Mouse (Mus musculus) olfactory bulb, adult 2 months (tissue): ENCODE results near the gene Olfr462. TPM values are rescaled to one million over a fixed set of nuclear protein-coding genes. Genes with fewer than 3 reads are reported as not detected.

Experiments
- H3K27ac ChIP-seq: fragments of 200-500 bp; 2 replicates; pipeline ENCODE4 v1.5.1; 2012; ENCODE audit warnings: low read depth, low read length; ENCODE audit not compliant: insufficient read depth
- H3K4me1 ChIP-seq: fragments of 200-500 bp; 2 replicates; pipeline ENCODE4 v1.6.1; 2012; ENCODE audit warnings: low read length; ENCODE audit not compliant: control insufficient read depth, insufficient read depth
- H3K4me3 ChIP-seq: fragments of 200-500 bp; 2 replicates; pipeline ENCODE4 v1.5.1; 2012; ENCODE audit warnings: mild to moderate bottlenecking, low read depth, low read length, moderate library complexity; ENCODE audit not compliant: insufficient read depth
- CTCF ChIP-seq: fragments of 200-500 bp; IDR thresholded peaks from 2 replicates; pipeline ENCODE4 v1.5.1; 2012; ENCODE audit warnings: low read depth, mild to moderate bottlenecking, low read length, moderate library complexity; ENCODE audit not compliant: insufficient read depth
- POLR2A ChIP-seq: fragments of 200-500 bp; IDR thresholded peaks from 2 replicates; pipeline ENCODE4 v1.6.1; 2012; ENCODE audit warnings: mild to moderate bottlenecking, low read depth, low read length, moderate library complexity; ENCODE audit not compliant: insufficient read depth
- WGBS: fragments of 180-500 bp; shearing (Covaris S2); methylation state at CpG from one replicate; pipeline ENCODE4 v1.1.7; 2018; 5-methylcytosine and 5-hydroxymethylcytosine counted together
- polyA plus RNA-seq: library from polyadenylated mRNA; stranded (reverse); fragments of >200 nt; gene quantifications from 2 replicates; pipeline ENCODE4 v1.2.4, GENCODE M21; 2012; ENCODE audit warnings: low replicate concordance; ENCODE audit not compliant: missing spikeins, insufficient read depth, insufficient read length

Olfr462 gene
- polyA plus RNA-seq, 1 experiment, result not detected

DNA sequence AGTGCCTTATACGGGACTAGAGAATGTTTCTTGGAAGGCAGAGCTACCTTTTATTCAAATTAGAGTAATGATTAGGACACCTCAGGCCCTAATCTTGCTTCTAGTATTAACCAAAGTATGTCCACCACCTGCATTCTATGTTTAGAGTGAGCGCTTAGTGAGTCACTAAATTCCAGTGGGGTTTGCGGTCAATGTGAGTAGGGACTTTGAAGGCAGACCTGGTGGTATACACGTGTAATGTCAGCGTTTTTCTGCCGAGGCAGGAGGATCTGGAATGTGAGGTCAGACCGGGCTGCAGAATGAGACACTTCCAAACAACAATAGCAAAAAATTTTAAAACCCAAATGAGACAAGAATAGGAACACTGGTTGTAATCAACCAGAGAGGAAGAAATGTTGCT, 37.5 kb downstream of the Olfr462 start:
- WGBS, result 85% methylated on average over 7 of the region's 7 CpGs
- Histone ChIP-seq H3K4me3 (no peak overlapping the region), H3K4me1 (peaks cover 6% of the 10 kb centered on the region; the same call in 1 of the 2 replicates), H3K27ac (no peak overlapping the region)
- TF ChIP-seq POLR2A (no peak), CTCF (no peak)

DNA sequence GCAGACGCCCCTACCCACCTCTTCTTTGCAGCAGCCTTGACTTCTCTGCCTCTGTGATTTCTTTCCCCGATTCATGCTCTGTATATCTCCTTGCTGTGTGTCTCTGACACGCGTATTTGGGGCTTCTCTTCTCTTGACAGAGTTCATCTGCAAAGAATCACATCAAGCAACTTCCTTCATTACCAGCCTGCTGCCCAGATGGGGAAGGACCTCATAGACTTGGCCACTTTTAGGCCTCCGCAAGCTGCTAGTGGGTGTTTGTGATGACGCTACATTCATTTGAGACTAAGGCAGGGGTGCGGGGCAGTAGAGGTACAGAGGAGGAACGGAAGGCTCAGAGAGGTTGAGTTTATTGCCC, 38.5 kb downstream of the Olfr462 start:
- Histone ChIP-seq H3K4me3 (peak overlapping the region; percentile 60), H3K4me1 (peaks cover 6% of the 10 kb centered on the region; the same call in 1 of the 2 replicates), H3K27ac (peak overlapping the region; percentile 47)
- 17% methylated on average over 8 of the region's 8 CpGs for WGBS
- TF ChIP-seq CTCF (no peak), POLR2A (no peak)

DNA sequence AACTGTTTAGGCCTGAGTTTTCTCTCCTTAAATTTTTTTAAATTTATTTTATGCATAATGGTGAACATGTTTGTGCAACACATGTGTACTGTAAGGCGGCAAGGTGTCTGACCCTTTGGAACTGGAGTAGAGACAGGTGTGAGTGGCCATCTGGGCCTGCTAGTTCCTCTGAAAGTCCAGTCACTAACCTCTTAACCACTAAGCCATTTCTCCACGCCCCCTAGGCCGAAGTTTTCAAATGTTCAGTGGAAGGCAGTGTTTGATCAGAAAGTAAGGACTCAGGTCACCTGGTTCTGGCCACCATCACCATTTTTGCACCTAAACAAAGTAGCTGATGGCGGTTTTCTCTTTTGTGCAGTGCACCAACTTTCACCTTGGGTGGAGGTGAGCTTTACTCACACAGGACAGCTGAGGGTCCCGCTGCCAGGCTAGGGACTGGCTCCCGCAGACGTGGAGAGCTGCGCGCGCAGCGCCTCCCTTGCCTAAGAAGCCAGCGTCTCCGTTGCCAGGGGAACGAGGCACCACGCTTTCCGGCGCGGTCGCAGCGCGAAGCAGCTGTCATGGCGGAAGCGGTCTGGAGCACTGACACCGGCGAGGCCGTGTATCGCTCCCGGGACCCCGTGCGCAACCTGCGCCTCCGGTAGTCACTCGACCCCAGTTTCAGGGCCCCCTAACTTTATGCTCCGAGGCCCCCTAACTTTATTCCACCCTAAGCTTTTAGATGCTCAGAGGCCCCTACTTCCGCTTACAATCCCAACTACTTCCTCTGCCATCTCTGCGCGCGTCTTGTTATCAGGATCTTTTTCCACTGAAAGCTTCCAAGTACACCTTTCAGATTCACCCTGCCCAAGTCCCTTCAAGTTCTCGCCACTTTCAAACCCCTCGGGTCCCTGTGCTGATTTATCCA, 39.1 kb downstream of the Olfr462 start, which contains the start of gene Mks1:
Gene Mks1 (plus strand): TSS at position 526 of the 907 bp plus-strand sequence.
- no peak for TF ChIP-seq CTCF
- TF ChIP-seq POLR2A, result peak; percentile 84
- peak within 1 kb of the TSS; percentile 60 for H3K4me3 ChIP-seq
- H3K4me1 ChIP-seq, result peaks cover 6% of the 10 kb centered on the region; the same call in 1 of the 2 replicates
- H3K27ac ChIP-seq, result peak within 1 kb of the TSS; percentile 47
- 3% methylated on average over 40 of the region's 40 CpGs for WGBS

DNA sequence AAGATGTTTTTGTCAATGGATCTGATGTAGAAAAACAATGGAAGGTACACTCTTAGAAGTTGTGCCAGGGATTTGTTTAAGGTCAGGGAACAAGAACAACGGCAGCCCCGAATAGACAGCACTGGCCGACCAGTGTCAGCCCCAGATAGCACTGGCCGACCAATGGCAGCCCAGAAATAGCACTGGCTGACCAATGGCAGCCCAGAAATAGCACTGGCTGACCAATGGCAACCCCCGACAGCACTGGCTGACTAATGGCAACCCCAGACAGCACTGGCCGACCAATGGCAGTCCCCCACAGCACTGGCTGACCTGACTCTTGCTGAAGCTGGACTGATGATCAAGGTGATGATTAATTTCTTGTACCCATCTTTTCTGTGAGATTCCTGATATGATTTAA, 44.2 kb downstream of the Olfr462 start:
- WGBS, result 57% methylated on average over 6 of the region's 6 CpGs
- peaks cover 3% of the 10 kb centered on the region; the same call in 1 of the 2 replicates for H3K4me1 ChIP-seq
- no peak overlapping the region for H3K4me3 ChIP-seq
- TF ChIP-seq POLR2A, result no peak
- no peak for TF ChIP-seq CTCF
- H3K27ac ChIP-seq, result no peak overlapping the region

GRCm38 (mm10) chr11:87846968-87847600, 45.0 kb downstream of the Olfr462 start:
- WGBS, result 88% methylated on average over 12 of the region's 12 CpGs
- Histone ChIP-seq H3K4me1 (no peaks in the 10 kb centered on the region), H3K4me3 (no peak overlapping the region), H3K27ac (no peak overlapping the region)
- no peak for TF ChIP-seq CTCF
- TF ChIP-seq POLR2A, result no peak

DNA sequence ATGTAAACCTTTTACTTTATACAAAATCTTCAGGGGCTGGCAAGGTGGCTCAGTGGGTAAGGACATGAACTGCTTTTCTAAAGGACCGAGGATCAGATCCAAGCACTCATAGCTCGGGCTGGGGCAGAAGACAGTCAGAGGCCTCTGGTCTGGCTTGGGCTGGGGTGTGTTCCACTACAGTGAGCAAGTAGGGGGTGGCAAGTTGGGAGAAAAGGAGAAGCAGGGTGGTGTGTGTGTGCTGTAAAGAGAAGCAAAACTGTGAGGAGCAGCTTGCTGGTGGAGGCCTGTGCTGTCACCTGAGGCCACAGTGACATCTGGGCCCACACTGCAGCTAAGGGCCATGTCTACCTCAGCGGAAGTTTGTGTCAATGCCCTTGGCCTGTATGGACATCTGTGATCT, 50.6 kb downstream of the Olfr462 start:
- no peak for TF ChIP-seq POLR2A
- no peak for TF ChIP-seq CTCF
- Histone ChIP-seq H3K4me3 (no peak overlapping the region), H3K4me1 (no peaks in the 10 kb centered on the region), H3K27ac (no peak overlapping the region)
- WGBS, result 89% methylated on average over 3 of the region's 3 CpGs

GRCm38 (mm10) chr11:87840676-87841075, 51.4 kb downstream of the Olfr462 start:
- TF ChIP-seq POLR2A (no peak), CTCF (no peak)
- H3K4me1 ChIP-seq, result no peaks in the 10 kb centered on the region
- H3K27ac ChIP-seq, result no peak overlapping the region
- no peak overlapping the region for H3K4me3 ChIP-seq
- 79% methylated on average over 8 of the region's 8 CpGs for WGBS

Other genes with a start within 250 kb of the Olfr462 start
- not detected in 2 replicates for gene Rnf43, start 229.5 kb downstream of the Olfr462 start, polyA plus RNA-seq
- gene Supt4a, start 154.7 kb downstream of the Olfr462 start, polyA plus RNA-seq, result not detected in 2 replicates
- not detected in 2 replicates for gene Tspoap1, start 131.7 kb downstream of the Olfr462 start, polyA plus RNA-seq
- not detected in 2 replicates for gene Mpo, start 98.7 kb downstream of the Olfr462 start, polyA plus RNA-seq
- gene Lpo, start 64.0 kb downstream of the Olfr462 start, polyA plus RNA-seq, result not detected in 2 replicates
- not detected in 2 replicates for gene Mks1, start 39.1 kb downstream of the Olfr462 start, polyA plus RNA-seq
- gene Epx, start 16.7 kb downstream of the Olfr462 start, polyA plus RNA-seq, result not detected in 2 replicates
- gene Olfr463, start 5.1 kb upstream of the Olfr462 start, polyA plus RNA-seq, result not detected in 2 replicates
- not detected in 2 replicates for gene Olfr464, start 28.7 kb upstream of the Olfr462 start, polyA plus RNA-seq
- 187 and 444 TPM in 2 replicates for gene Dynll2, start 95.3 kb upstream of the Olfr462 start, polyA plus RNA-seq
- gene Srsf1, start 155.1 kb upstream of the Olfr462 start, polyA plus RNA-seq, result 341 and 667 TPM in 2 replicates
- not detected in 2 replicates for gene Vezf1, start 176.0 kb upstream of the Olfr462 start, polyA plus RNA-seq
- gene Cuedc1, start 205.8 kb upstream of the Olfr462 start, polyA plus RNA-seq, result not detected in 2 replicates